Mouse (Mus musculus): Measurements from ENCODE around the gene Fam163a. TPM values are rescaled to one million over a fixed set of nuclear protein-coding genes. Genes with fewer than 3 reads are reported as not detected.
A peak's percentile ranks its signal among the peaks of the same experiment; 100 is the strongest.

Fam163a gene
- total and polyA plus RNA-seq, 2 experiments from 2014 or later = 5.2 to 6.9 TPM

GRCm38 (mm10) chr1:156183176-156183958 lies 21.5 kb downstream of the Fam163a start:
- no peaks in the 10 kb centered on the region for H3K27me3 ChIP-seq (ENCODE audit: insufficient read depth, low read length)
- peak overlapping the region; percentile 62 for H3K27ac ChIP-seq (ENCODE audit: low read depth, low read length)
- no peak for TF ChIP-seq CTCF (IDR thresholded peaks at IDR 0.05; ENCODE audit: low read depth)
- H3K4me3 ChIP-seq (ENCODE audit: low read depth, low read length) = no peak overlapping the region
- peak; percentile 38 for DNase-seq
- no peak overlapping the region for H3K4me2 ChIP-seq (ENCODE audit: low read depth)
- no peak for ATAC-seq
- H3K9ac ChIP-seq = no peak overlapping the region
- peaks cover 36% of the 10 kb centered on the region for H3K4me1 ChIP-seq (ENCODE audit: insufficient read depth)
- 15% methylated on average over 6 of the region's 6 CpGs for WGBS
- 0 out of 2 replicates have a peak, but pooled peaks cover 3% of the 10 kb centered on the region for H3K9me3 ChIP-seq (ENCODE audit: low read length)
- no peaks in the 10 kb centered on the region for H3K36me3 ChIP-seq (ENCODE audit: insufficient read depth)

DNA sequence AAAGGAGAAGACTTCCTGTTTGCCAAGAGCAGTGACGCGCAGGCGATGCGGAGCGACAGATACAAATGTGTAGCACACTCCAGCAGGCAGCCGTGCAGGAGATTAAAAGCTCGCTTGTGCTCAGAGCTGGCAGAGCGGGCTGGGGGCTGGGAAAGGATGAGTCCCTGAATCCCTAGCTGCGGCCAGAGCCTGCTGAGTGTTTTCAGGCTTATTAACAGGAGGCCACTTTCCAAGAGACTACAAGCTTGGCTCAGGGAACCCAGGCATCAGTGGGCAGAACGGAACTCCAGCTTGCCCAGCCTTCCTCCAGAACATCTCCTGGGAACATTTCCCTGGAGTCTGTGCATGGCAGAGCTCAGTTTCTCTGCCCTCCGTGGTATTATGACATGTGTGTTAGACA lies 25.0 kb downstream of the Fam163a start:
- 18% methylated on average over 11 of the region's 11 CpGs for WGBS

DNA sequence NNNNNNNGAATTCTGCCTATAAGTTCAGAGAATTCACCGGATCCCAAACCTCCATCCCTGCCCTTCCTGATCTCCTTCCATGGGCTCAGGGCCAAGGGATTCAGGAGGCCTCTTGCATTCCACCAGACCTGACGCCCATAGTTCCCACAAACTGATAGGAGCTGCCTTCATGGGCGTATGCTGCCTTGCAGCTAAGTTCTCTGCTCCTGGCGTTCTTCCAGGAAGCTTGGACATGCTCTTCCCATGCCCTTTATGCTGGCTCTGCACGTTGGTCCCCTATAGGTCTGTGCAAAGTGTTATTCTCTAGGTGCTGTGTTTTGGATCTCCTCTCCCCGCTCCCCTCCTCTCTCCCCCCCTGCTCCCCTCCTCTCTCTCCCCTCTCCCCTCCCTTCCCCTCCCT lies 36.1 kb downstream of the Fam163a start:
- Histone ChIP-seq H3K36me3 (ENCODE audit: insufficient read depth) (no peaks in the 10 kb centered on the region), H3K4me1 (ENCODE audit: insufficient read depth) (no peaks in the 10 kb centered on the region), H3K9me3 (ENCODE audit: low read length) (no peaks in the 10 kb centered on the region), H3K27me3 (ENCODE audit: insufficient read depth, low read length) (no peaks in the 10 kb centered on the region), H3K9ac (no peak overlapping the region), H3K4me2 (ENCODE audit: low read depth) (no peak overlapping the region), H3K4me3 (ENCODE audit: low read depth, low read length) (no peak overlapping the region), H3K27ac (ENCODE audit: low read depth, low read length) (no peak overlapping the region)
- no peak for TF ChIP-seq CTCF (IDR thresholded peaks at IDR 0.05; ENCODE audit: low read depth)
- DNase-seq = no peak
- no peak for ATAC-seq
- WGBS = 43% methylated on average over 6 of the region's 6 CpGs

More for the DNA sequence above, 25.0 kb downstream of the Fam163a start:
- no peak overlapping the region for H3K4me3 ChIP-seq (ENCODE audit: low read depth, low read length)
- H3K9ac ChIP-seq = 0 out of 2 replicates have a peak overlapping the region, but pooled peaks have one; percentile 10
- TF ChIP-seq CTCF (IDR thresholded peaks at IDR 0.05; ENCODE audit: low read depth) = no peak
- ATAC-seq = peak; percentile 89
- H3K9me3 ChIP-seq (ENCODE audit: low read length) = no peaks in the 10 kb centered on the region
- H3K4me2 ChIP-seq (ENCODE audit: low read depth) = no peak overlapping the region
- DNase-seq = peak; percentile 82
- peak overlapping the region; percentile 35; the same call in 1 of the 2 replicates for H3K27ac ChIP-seq (ENCODE audit: low read depth, low read length)
- H3K4me1 ChIP-seq (ENCODE audit: insufficient read depth) = peaks cover 36% of the 10 kb centered on the region
- no peaks in the 10 kb centered on the region for H3K36me3 ChIP-seq (ENCODE audit: insufficient read depth)
- H3K27me3 ChIP-seq (ENCODE audit: insufficient read depth, low read length) = no peaks in the 10 kb centered on the region

GRCm38 (mm10) chr1:156116770-156117169 lies 88.1 kb downstream of the Fam163a start:
- no peaks in the 10 kb centered on the region for H3K4me1 ChIP-seq (ENCODE audit: insufficient read depth)
- no peak overlapping the region for H3K9ac ChIP-seq
- no peaks in the 10 kb centered on the region for H3K27me3 ChIP-seq (ENCODE audit: insufficient read depth, low read length)
- no peak for DNase-seq
- no peak overlapping the region for H3K4me3 ChIP-seq (ENCODE audit: low read depth, low read length)
- H3K9me3 ChIP-seq (ENCODE audit: low read length) = no peaks in the 10 kb centered on the region
- no peaks in the 10 kb centered on the region for H3K36me3 ChIP-seq (ENCODE audit: insufficient read depth)
- ATAC-seq = no peak
- WGBS = 74% methylated on average over 3 of the region's 3 CpGs
- TF ChIP-seq CTCF (IDR thresholded peaks at IDR 0.05; ENCODE audit: low read depth) = no peak
- H3K4me2 ChIP-seq (ENCODE audit: low read depth) = no peak overlapping the region
- no peak overlapping the region for H3K27ac ChIP-seq (ENCODE audit: low read depth, low read length)

DNA sequence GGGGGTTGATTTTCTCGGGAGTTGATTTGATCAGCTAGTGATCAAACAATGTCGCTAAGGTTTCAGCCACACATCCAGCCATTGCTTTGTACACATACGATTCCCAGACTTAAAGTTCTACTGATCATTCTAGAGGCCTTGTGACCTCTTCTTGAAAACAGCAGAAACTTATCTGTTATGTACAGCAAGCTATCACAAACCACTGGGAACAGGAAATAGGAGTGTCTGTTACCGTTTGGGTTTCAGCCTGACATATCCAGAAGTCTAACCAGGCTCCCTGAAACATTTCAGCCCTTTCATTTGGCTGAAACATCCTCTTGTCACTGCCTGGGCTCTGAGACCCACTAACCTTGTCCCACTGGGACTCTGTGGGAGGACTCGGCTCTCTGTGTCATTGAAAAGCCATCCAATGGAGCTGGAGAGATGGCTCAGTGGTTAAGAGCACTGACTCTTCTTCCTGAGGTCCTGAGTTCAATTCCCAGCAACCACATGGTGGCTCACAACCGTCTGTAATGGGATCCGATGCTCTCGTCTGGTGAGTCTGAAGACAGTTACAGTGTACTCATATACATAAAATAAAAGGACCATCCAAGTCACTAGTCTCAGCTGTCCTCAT lies 90.8 kb downstream of the Fam163a start:
- Histone ChIP-seq H3K27ac (ENCODE audit: low read depth, low read length) (no peak overlapping the region), H3K9ac (no peak overlapping the region), H3K4me2 (ENCODE audit: low read depth) (no peak overlapping the region), H3K4me3 (ENCODE audit: low read depth, low read length) (no peak overlapping the region), H3K27me3 (ENCODE audit: insufficient read depth, low read length) (no peaks in the 10 kb centered on the region), H3K9me3 (ENCODE audit: low read length) (no peaks in the 10 kb centered on the region), H3K36me3 (ENCODE audit: insufficient read depth) (no peaks in the 10 kb centered on the region), H3K4me1 (ENCODE audit: insufficient read depth) (no peaks in the 10 kb centered on the region)
- TF ChIP-seq CTCF (IDR thresholded peaks at IDR 0.05; ENCODE audit: low read depth) = no peak
- no peak for ATAC-seq
- no peak for DNase-seq
- WGBS = 84% methylated on average over 8 of the region's 8 CpGs

- no peak for DNase-seq
- Histone ChIP-seq H3K4me2 (ENCODE audit: low read depth) (no peak overlapping the region), H3K4me3 (ENCODE audit: low read depth, low read length) (no peak overlapping the region), H3K27me3 (ENCODE audit: insufficient read depth, low read length) (no peaks in the 10 kb centered on the region), H3K27ac (ENCODE audit: low read depth, low read length) (no peak overlapping the region), H3K9ac (no peak overlapping the region), H3K9me3 (ENCODE audit: low read length) (no peaks in the 10 kb centered on the region), H3K4me1 (ENCODE audit: insufficient read depth) (no peaks in the 10 kb centered on the region), H3K36me3 (ENCODE audit: insufficient read depth) (no peaks in the 10 kb centered on the region)
- TF ChIP-seq CTCF (IDR thresholded peaks at IDR 0.05; ENCODE audit: low read depth) = no peak
- 60% methylated on average over 7 of the region's 7 CpGs for WGBS
- no peak for ATAC-seq
These were observed 92.7 kb downstream of the Fam163a start for GRCm38 (mm10) chr1:156112142-156112541.

GRCm38 (mm10) chr1:156111728-156112127 lies 93.1 kb downstream of the Fam163a start:
- 36% methylated on average over 12 of the region's 12 CpGs for WGBS
- H3K27me3 ChIP-seq (ENCODE audit: insufficient read depth, low read length) = no peaks in the 10 kb centered on the region
- no peak overlapping the region for H3K4me3 ChIP-seq (ENCODE audit: low read depth, low read length)
- no peak overlapping the region for H3K27ac ChIP-seq (ENCODE audit: low read depth, low read length)
- H3K4me2 ChIP-seq (ENCODE audit: low read depth) = no peak overlapping the region
- DNase-seq (no peak), ATAC-seq (no peak)
- no peak overlapping the region for H3K9ac ChIP-seq
- no peaks in the 10 kb centered on the region for H3K9me3 ChIP-seq (ENCODE audit: low read length)
- TF ChIP-seq CTCF (IDR thresholded peaks at IDR 0.05; ENCODE audit: low read depth) = no peak
- H3K4me1 ChIP-seq (ENCODE audit: insufficient read depth) = no peaks in the 10 kb centered on the region
- no peaks in the 10 kb centered on the region for H3K36me3 ChIP-seq (ENCODE audit: insufficient read depth)
